Mouse (Mus musculus) right cerebral cortex, postnatal 36 days (tissue): ENCODE data around the gene Bcor.

Source experiments
- DNase-seq, 2 experiments: peaks; one replicate each; pipeline ENCODE4 v3.0.0; 2022; ENCODE audit warnings: low spot score in 2 of 2, mixed read lengths in 1 of 2

Bcor gene

GRCm38 (mm10) chrX:12065782-12066181 is 94.4 kb downstream of the Bcor start:
- DNase-seq, result no peak

DNA sequence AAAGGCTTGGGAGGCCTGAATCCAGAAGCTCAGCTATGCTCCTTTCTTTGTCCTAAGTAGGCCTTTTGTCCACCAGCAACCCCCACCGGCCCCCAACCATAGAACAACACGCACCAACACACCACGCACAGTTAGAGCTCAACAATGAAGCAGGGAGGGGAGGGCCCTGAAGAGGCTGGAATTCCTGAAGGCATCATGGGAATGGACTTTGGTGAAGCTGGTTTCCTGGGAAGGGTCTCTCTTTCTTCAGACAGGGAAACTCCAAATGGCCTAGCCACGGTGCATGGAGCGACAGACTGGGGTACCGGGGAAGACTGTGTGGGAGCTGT is 97.3 kb downstream of the Bcor start:
- DNase-seq, result no peak

GRCm38 (mm10) chrX:12062121-12062931 is 97.8 kb downstream of the Bcor start:
- DNase-seq, result no peak

DNA sequence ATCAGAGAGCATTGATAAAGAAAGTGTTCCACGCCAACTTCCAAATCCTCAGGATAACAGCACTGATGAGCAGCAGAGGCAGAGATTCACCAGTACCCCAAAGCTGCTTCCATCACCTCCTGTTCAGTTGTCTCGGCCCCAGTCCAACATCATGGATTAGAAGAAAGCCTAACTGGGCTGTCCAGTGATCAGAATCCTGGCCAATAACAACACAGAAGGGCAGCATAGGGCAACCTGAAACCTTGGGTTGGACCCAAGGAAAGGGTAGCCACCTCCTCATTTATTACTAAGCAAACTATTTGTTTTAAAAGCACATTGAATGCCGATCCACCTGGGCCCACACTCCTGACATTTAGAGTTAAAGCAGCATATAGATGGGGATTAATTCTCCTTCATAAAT is 99.3 kb downstream of the Bcor start:
- no peak for DNase-seq

DNA sequence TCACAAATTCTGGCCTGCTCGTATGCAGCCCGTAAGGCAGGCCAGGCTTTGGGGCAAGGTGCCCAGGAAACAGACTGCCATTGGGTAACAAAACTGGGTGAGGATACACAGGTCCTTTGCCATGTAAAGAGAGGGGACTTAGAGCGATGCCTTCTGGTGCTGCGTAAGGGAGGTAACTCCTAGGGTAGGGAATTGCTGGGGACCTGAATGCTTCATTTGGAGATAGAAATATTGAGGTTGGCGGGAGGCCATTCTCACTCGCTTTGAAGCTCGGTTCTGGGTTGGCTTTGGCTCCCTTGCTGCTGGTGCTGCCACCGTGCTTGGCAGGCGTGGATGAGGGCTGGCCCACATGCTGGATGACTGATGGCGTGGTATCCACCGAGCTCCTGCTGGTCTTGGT is 102.9 kb downstream of the Bcor start:
- no peak for DNase-seq

DNA sequence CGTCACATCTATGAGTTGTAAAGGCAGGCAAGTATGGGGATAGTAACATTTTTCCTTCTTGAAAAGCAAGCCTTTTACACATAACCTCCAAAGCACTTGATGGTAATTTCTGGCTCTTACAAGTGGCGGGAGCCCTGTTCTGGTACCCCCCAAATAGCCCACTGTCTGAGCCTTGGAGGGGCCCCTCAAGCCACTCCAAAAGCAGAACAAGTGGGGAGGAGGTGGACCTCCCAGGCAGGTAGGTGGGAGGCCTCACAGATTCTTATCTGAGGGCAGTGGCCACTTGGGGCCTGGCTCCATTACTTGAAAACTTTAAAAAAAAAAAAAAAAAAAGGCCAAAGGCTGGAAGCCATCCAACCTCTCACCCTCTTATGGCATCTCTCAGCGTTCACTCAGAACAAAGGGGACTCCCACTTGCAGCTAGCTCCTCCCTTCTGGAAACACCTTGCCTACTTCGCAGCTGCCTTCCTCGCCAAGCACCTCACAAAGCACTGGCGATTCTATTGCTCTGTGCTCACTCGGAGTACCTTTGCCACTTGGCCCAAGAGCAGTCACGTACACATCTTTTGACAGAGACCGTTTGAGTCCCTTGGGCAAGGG is 106.7 kb downstream of the Bcor start:
- DNase-seq, result no peak

DNA sequence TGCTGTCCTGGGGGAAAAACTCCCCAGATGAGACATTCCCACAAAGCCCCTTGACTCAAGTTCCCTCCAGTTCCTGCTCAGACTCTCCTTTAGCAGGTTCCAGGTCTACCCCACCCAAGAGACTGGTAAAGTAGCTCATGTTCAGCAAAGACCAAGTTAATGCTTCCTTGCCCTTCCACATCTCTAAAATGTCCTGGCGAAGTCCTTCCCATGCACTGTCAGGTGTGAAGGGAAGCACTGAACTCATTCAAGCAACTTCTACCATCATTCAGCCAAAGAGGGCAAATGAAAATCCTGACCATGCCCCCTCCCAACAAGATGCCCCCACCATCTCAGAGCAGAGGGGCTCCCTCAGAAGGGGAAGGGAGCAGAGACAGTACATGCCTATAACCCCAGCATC is 107.5 kb downstream of the Bcor start:
- DNase-seq, result no peak

GRCm38 (mm10) chrX:12048721-12049120 is 111.4 kb downstream of the Bcor start:
- no peak for DNase-seq

- DNase-seq, result no peak
Observed at GRCm38 (mm10) chrX:12048166-12048565, 112.0 kb downstream of the Bcor start.

DNA sequence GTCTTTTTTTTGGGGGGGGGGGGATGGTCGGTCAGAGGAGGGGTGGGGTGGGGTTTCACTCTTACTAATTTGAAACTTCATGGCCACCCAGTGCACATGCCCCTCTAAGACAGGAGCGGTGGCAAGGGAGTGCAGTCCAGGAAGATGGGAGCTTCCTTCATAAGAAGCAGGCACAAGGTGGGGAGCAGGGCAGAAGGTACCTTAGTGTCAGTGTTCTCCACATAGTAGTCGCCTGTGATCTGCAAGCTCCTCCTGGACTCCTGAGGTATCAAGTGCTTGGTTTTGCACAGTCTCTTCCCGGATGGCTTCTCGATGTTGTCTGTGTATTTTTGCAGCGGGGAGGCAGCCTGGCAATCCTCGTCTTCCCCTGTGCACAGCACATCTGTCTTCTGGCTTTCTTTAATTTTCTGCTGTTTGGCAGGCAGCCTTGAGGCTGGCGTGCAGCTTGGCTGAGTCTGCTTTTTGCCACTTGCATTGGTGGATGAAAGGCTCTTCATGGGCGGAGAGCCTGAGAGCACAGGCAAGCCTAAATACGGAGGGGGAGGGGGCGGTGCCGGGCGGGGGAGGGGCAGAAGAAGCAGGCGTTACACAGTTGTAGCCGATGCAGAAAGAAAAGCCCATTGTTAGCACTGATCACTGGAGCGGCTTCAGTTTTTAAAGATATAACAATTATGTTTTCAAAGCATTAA is 112.8 kb downstream of the Bcor start:
- DNase-seq, result no peak

DNA sequence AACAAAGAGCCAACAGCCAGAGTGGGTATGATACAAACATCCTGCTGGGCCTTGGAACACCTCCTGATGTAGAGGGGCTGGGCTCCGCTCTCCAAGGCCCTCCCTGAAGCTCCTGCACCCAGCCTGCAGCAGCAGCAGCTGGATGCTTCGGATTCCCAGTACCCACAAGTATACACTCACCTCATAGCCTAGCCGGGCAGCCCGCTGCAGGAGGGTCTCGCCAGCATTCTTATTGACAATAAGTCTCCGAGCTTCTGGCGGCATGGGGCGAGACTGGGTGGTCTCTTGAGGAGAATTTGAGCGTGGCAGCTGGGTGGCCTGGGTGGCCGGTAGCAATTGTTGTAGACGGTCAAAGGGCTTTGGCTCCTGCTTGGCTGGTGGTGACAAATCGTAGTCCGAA is 113.5 kb downstream of the Bcor start:
- DNase-seq, result no peak

- DNase-seq, result no peak
Observed at GRCm38 (mm10) chrX:12043352-12043751, 116.8 kb downstream of the Bcor start.

GRCm38 (mm10) chrX:12041453-12041852 is 118.7 kb downstream of the Bcor start:
- no peak for DNase-seq

DNA sequence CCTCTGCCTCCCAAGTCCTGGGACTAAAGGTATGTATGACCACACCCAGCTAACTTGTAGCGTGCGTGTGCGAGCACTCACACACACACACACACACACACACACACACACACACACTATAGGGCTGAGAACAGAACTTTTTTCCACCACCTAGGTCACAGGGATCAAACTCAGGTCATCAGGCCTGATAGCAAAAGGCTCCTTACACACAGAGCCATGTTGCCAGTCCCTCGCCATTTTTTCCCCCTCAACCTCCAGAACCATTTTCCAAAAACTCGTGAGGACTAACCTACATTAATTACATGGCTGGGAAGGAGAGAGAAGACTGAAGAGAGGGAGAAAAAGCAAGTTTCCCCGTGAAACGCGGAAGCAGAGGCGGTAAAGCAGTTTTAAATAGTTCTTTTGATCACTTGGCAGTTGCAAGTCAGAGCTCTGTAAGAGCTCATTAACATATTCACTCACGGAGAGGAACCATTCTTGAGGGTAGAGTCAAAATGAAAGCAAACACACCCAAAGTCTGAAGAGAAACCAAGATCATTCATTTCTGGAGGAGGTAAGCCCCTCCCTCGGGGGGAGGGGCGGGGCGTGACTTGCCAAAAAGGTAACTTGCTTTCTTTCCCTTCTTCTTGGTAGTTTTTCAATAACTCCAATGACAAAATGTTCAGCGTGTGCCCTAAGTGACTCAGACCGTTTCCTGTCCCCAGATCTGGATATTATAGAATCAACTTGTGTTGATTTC is 145.3 kb downstream of the Bcor start:
- DNase-seq, result no peak

DNA sequence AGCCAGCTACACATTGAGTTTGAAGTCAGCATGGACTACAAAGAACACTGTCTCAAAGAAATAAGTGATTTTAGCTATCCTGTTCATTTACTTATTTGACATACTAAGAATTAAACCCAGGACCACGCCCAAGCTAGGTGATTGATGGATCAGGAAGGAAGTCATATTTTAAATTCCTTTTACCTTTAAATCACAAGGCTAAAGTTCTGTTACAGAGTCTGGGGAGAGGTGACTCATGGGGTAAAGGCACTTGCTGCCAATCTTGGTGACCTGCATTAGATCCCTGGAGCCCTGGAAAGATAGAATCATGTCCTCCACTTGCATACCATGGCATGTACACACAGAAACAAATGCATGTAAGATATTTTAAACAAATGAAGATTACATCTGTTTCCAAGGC is 149.5 kb downstream of the Bcor start:
- no peak for DNase-seq

- no peak for DNase-seq
Observed at GRCm38 (mm10) chrX:12009046-12009445, 151.1 kb downstream of the Bcor start.

DNA sequence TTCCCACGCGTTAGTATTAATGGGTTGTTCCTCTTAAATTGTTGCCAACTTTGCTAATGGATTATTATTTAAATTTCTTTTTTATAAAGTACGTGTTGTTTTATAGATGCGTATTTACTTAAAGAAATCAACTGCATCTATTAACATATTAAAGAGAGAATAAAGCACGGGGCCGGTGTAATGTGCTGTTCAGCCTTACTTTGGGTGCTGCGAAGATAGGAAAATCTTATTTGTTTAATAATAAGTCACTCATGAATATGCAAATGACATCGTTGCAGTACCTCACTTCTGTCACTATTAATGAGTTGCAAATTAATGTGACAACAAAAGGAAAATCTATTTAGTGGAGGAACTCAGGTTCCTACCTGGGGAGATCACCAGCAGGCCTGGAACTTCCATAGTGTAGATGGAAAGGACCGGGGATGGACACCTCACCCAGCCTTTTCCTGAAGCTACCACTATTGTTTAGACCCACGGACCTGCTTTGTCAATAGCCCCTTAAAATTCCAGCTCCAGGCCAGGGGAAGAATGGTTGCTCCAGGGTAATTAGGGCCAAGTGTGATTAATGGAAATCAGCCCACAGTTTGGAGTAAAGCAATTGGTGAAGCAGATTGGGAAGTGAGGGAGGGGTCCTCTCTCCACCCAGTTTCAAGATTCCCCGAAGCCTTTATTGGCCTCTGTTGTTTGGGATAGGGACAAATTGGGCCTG is 152.2 kb downstream of the Bcor start:
- no peak for DNase-seq

- DNase-seq, result no peak
Observed at GRCm38 (mm10) chrX:12006882-12007753, 153.0 kb downstream of the Bcor start.

DNA sequence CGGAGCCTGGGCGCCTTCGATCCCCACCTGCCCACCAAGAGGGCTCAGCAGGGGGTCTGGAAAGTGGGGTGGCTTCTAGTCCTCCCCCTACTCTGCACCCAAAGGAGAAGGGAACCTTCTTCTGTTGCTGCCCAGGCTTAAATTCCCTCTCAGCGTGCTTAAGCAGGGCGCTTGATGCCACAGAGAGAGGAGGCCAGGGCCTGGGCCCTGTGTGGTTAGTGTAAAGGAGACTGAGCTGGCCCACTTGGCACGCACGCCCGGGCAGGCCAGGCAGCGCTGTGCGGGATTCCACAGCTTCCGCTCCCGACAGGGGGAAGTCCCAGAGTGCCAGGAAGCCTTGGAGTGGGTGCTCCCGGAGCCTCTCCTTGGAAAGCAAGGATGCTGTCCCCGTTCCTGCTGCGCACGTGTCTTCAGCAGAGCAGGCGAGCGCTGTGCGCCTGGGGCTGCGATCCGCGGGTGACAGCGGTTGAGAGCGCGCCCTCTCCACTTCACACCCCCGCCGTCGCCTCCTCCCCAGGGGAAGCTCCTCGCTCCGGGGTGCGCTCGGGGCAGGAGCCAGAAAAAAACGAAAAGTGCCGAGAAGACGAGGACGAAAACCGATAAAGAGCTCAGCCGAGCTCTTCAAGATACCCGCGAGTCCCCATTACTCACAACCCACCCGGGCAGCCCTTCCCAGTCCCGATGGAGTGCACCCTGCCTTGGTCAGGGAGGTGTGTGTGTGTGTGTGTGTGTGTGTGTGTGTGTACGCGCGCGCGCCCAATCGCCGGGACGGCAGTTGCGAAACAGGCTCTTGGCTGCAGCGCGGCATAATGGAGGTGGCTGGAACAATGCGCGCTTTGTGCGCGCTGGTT is 153.9 kb downstream of the Bcor start:
- peak; percentile 46 to 56 for DNase-seq
